Mouse (Mus musculus) midbrain, embryonic 14.5 days (tissue): ENCODE measurements around the gene Ikzf1. TPM values are rescaled to one million over a fixed set of nuclear protein-coding genes. Genes with fewer than 3 reads are reported as not detected.

Source experiments
- ATAC-seq: fragments of 200-750 bp; cut with Nextera tagmentation; 2 replicates; pipeline ENCODE4 v1.8.0; 2017; ENCODE audit warnings: moderate number of reproducible peaks, moderate library complexity; ENCODE audit not compliant: low FRiP score, low TSS enrichment
- DNase-seq: peaks from one replicate; pipeline ENCODE4 v3.0.0-alpha.2; 2015
- H3K27ac ChIP-seq: fragments of 300-500 bp; sonication (generic); replicated peaks from 2 replicates; pipeline ENCODE4 v1.5.1; 2014; ENCODE audit warnings: mild to moderate bottlenecking, low read depth, low read length, moderate library complexity
- H3K27me3 ChIP-seq: fragments of 300-500 bp; sonication (generic); 2 replicates; pipeline ENCODE4 v1.6.1; 2014; ENCODE audit warnings: low read length, control low read depth, mixed read lengths; ENCODE audit not compliant: control insufficient read depth, insufficient read depth
- H3K36me3 ChIP-seq: fragments of 300-500 bp; sonication (generic); 2 replicates; pipeline ENCODE4 v1.6.1; 2014; ENCODE audit warnings: low read length, control low read depth; ENCODE audit not compliant: control insufficient read depth, insufficient read depth
- H3K4me1 ChIP-seq: fragments of 300-500 bp; sonication (generic); 2 replicates; pipeline ENCODE4 v1.6.1; 2014; ENCODE audit warnings: mild to moderate bottlenecking, antibody characterized with exemption, low read length, control low read depth; ENCODE audit not compliant: control insufficient read depth, insufficient read depth
- H3K4me2 ChIP-seq: fragments of 300-500 bp; sonication (generic); 2 replicates; pipeline ENCODE4 v1.6.1; 2014; ENCODE audit warnings: mild to moderate bottlenecking, low read length, moderate library complexity
- H3K4me3 ChIP-seq: fragments of 300-500 bp; sonication (generic); replicated peaks from 2 replicates; pipeline ENCODE4 v1.5.1; 2014; ENCODE audit warnings: low read depth, low read length
- H3K9ac ChIP-seq: fragments of 300-500 bp; sonication (generic); replicated peaks from 2 replicates; pipeline ENCODE4 v1.6.1; 2014; ENCODE audit warnings: mild to moderate bottlenecking, low read length, moderate library complexity
- H3K9me3 ChIP-seq: fragments of 300-500 bp; sonication (generic); 2 replicates; pipeline ENCODE4 v1.6.1; 2016; ENCODE audit warnings: low read length, control low read depth, mixed read lengths; ENCODE audit not compliant: control insufficient read depth
- WGBS: fragments of 180-500 bp; shearing (Covaris S2); extraction: QIAGEN DNeasy Blood & Tissue Kit; methylation state at CpG from one replicate; pipeline ENCODE4 v1.1.7; 2014; 5-methylcytosine and 5-hydroxymethylcytosine counted together
- polyA plus RNA-seq: library from polyadenylated mRNA; unstranded; fragments of >200 nt; fragmentation: Nextera tagmentation; extraction: Ambion mirVana; gene quantifications from 2 replicates; pipeline ENCODE4 v1.2.1, GENCODE M21; 2014

Ikzf1 gene
- polyA plus RNA-seq, 1 experiment from 2014 or later: 2.6 TPM

DNA sequence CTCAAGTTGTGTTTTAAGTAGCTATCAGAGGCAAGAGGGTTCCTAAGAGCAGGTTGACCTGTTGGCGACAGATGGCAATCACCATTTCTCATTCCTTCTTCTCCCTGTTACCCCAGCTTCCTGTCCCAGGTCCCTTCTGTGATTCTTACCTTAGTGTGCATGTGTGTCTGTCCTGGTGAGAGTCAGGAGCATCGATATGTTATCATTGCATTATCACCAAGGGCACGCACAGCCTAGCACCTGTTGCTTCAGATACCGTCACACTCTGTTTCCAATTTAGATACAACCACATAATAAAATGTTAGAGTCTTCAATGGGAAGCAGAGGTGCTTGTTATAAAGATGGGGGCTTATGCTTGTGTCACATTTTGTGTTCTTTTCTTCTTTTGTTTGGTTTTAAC lies 87.4 kb downstream of the Ikzf1 start:
- Histone ChIP-seq H3K4me1 (no peaks in the 10 kb centered on the region), H3K4me2 (no peak overlapping the region), H3K36me3 (no peaks in the 10 kb centered on the region), H3K9me3 (no peaks in the 10 kb centered on the region), H3K27ac (no peak overlapping the region), H3K27me3 (no peaks in the 10 kb centered on the region), H3K4me3 (no peak overlapping the region), H3K9ac (no peak overlapping the region)
- WGBS: 97% methylated on average over 4 of the region's 4 CpGs
- no peak for ATAC-seq
- no peak for DNase-seq

DNA sequence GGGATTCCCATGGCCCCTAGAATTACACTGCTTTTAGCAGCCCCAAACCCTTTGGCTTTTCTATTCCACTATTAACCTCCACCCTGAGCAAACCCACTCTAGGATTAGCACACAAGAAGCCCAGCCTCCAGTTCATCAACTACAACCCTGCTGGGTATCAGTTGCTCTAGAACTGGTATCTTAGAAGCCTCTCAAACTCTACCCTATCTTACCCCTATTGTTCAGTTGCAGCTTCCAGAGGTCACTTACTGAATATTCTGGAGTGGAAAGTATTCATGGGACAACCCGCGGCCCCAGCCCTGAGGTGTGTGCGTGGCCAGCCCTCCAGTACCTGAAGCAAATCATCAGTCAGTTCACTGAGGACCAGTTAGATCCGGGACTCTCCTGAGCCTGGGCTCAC lies 89.6 kb downstream of the Ikzf1 start:
- H3K27me3 ChIP-seq: no peaks in the 10 kb centered on the region
- H3K4me1 ChIP-seq: no peaks in the 10 kb centered on the region
- DNase-seq: no peak
- no peaks in the 10 kb centered on the region for H3K9me3 ChIP-seq
- no peak for ATAC-seq
- no peak overlapping the region for H3K27ac ChIP-seq
- WGBS: 93% methylated on average over 4 of the region's 4 CpGs
- no peaks in the 10 kb centered on the region for H3K36me3 ChIP-seq
- H3K4me3 ChIP-seq: no peak overlapping the region
- no peak overlapping the region for H3K9ac ChIP-seq
- no peak overlapping the region for H3K4me2 ChIP-seq

DNA sequence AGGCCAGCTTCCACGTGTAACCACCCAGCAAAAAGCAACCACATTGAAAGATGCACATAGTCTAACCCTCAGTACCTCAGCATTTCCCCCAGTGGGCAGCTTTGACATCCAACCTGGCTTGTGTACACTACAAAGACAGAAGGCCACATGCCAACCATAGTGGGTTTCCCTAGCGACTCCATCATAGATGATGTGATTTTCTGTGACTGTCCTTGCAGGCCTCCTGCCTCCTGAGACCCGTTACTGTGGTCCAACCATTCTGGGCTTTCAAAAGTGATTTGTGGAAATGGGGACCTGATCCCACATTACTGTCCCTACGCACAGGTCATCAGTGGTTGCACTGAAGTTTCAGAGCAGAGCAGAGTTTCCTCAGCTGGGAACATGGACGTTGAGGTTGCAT lies 90.1 kb downstream of the Ikzf1 start:
- no peaks in the 10 kb centered on the region for H3K36me3 ChIP-seq
- 88% methylated on average over 5 of the region's 5 CpGs for WGBS
- no peak for DNase-seq
- H3K27ac ChIP-seq: no peak overlapping the region
- ATAC-seq: no peak
- no peak overlapping the region for H3K9ac ChIP-seq
- no peaks in the 10 kb centered on the region for H3K27me3 ChIP-seq
- no peaks in the 10 kb centered on the region for H3K9me3 ChIP-seq
- no peaks in the 10 kb centered on the region for H3K4me1 ChIP-seq
- no peak overlapping the region for H3K4me3 ChIP-seq
- no peak overlapping the region for H3K4me2 ChIP-seq

DNA sequence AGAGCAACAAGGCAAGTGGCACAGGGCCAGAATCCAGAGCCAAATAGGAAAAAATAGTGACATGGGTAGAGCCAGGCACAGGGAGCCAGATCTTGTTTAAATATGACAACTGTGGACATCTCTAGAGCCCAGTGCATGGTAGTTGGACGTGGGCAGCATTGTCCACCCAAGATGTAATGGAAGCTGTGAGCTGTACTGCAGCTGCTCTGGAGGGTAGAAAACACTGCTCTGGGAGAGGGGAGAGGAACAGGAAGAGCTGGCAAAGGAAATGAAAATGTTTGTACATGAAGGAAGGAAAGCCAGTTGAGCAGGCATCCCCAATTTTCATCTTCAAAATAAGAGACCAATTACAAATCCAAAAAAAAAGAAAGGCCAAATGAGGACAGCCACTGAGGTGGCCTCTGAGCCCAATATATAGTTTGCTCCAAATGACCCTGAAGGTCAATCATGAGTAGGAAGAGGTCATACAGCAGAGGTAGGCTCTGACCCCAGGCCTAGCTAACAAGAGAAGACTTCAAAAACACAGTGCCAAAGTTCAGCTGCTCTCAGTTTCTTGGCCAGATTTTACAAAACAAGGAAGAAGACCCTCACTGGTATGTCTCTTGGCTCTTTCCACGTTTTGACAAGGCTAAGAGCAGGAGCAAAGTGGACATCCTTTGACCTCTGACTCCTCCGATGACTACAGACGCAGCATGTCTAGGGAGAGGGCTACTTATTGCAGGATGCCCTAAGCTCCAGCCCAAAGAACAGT lies 91.4 kb downstream of the Ikzf1 start:
- DNase-seq (no peak), ATAC-seq (no peak)
- Histone ChIP-seq H3K4me3 (no peak overlapping the region), H3K27ac (no peak overlapping the region), H3K4me1 (no peaks in the 10 kb centered on the region), H3K9ac (no peak overlapping the region), H3K4me2 (no peak overlapping the region), H3K9me3 (no peaks in the 10 kb centered on the region), H3K27me3 (no peaks in the 10 kb centered on the region), H3K36me3 (no peaks in the 10 kb centered on the region)
- 77% methylated on average over 4 of the region's 4 CpGs for WGBS

DNA sequence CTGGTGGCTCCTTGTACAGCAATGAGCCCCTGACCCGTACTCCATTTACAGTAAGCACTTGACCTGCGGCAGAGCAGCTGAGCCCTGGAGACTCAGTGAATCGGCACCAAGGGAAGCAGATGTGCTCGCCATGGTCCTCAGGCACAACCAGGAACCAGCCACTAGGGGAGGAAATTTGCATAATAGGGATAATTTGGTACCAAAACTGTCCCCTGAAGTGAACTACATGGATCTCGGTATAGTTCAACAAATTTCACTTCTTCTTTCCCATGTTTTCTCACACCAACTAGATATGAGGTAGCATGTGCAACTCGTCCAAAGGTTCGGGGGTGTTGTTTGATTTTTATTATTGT lies 92.0 kb downstream of the Ikzf1 start:
- H3K4me3 ChIP-seq: no peak overlapping the region
- ATAC-seq (no peak), DNase-seq (no peak)
- no peaks in the 10 kb centered on the region for H3K9me3 ChIP-seq
- no peaks in the 10 kb centered on the region for H3K36me3 ChIP-seq
- no peak overlapping the region for H3K4me2 ChIP-seq
- H3K27ac ChIP-seq: no peak overlapping the region
- no peaks in the 10 kb centered on the region for H3K4me1 ChIP-seq
- H3K27me3 ChIP-seq: no peaks in the 10 kb centered on the region
- H3K9ac ChIP-seq: no peak overlapping the region
- 89% methylated on average over 7 of the region's 7 CpGs for WGBS

DNA sequence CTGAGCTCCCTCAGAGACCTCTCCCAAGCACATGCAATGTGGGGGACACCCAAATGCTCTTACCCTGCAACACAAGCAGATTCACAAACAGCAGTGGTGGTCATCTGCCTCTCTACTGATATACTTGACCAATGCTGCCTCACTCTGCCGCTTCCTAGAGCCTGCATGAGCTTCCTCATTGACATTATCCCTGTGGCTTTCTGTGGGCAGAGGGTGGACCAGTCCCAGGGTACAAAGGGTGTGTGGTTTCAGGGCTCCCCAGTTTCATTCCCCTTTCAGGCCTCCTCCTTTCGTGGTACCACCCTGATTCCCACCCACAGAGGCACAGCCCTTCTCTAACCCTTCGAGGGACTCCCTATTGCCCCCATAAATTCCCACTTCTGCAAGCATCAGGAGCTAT lies 92.4 kb downstream of the Ikzf1 start:
- DNase-seq (no peak), ATAC-seq (no peak)
- H3K4me3 ChIP-seq: no peak overlapping the region
- no peaks in the 10 kb centered on the region for H3K36me3 ChIP-seq
- H3K9ac ChIP-seq: no peak overlapping the region
- H3K4me2 ChIP-seq: no peak overlapping the region
- no peaks in the 10 kb centered on the region for H3K9me3 ChIP-seq
- WGBS: 80% methylated on average over 3 of the region's 3 CpGs
- no peaks in the 10 kb centered on the region for H3K4me1 ChIP-seq
- no peak overlapping the region for H3K27ac ChIP-seq
- H3K27me3 ChIP-seq: no peaks in the 10 kb centered on the region

DNA sequence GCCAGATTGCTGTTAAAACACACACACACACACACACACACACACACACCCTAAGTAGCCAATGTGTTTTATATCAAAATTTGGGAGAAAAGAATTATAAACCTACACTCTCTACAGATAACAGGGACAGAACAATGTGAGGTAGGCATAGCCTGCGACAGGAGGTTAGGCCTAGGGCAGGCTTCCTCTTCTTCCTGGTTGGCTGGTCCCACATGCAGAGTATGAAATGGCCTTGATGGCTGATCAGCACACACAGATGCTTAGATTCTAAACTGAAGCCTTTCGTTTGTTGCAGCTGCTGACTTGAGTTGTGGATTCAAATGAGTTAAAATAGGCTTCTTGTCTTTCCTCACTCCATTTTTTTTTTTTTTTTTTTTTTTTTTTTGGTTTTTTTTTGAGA lies 93.0 kb downstream of the Ikzf1 start:
- DNase-seq: no peak
- 86% methylated on average over 2 of the region's 2 CpGs for WGBS
- H3K4me1 ChIP-seq: no peaks in the 10 kb centered on the region
- H3K9me3 ChIP-seq: no peaks in the 10 kb centered on the region
- ATAC-seq: no peak
- H3K4me2 ChIP-seq: no peak overlapping the region
- no peaks in the 10 kb centered on the region for H3K36me3 ChIP-seq
- H3K27me3 ChIP-seq: no peaks in the 10 kb centered on the region
- no peak overlapping the region for H3K9ac ChIP-seq
- H3K4me3 ChIP-seq: no peak overlapping the region
- no peak overlapping the region for H3K27ac ChIP-seq

DNA sequence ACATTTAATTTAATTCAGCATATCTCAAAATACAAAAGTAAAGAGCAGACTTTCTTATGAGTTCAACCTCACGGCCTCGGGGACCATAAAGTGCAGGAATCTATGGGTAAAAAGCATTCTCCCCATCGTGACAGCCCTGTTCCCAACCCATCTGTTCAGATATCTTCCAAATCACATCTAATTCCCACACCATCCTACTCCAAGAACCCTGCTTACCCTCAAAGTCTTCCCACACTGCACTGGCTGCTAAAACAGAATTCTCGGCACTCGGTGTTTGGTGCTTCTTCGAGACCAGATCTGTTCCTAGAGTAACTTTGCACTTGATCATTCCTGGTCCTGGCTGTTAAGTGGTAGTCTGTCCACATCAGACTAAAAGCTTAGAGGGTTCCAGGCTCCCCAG lies 93.5 kb downstream of the Ikzf1 start:
- Histone ChIP-seq H3K27ac (no peak overlapping the region), H3K9me3 (no peaks in the 10 kb centered on the region), H3K4me1 (no peaks in the 10 kb centered on the region), H3K4me2 (no peak overlapping the region), H3K9ac (no peak overlapping the region), H3K4me3 (no peak overlapping the region), H3K36me3 (no peaks in the 10 kb centered on the region), H3K27me3 (no peaks in the 10 kb centered on the region)
- WGBS: 94% methylated on average over 6 of the region's 6 CpGs
- ATAC-seq (no peak), DNase-seq (no peak)

DNA sequence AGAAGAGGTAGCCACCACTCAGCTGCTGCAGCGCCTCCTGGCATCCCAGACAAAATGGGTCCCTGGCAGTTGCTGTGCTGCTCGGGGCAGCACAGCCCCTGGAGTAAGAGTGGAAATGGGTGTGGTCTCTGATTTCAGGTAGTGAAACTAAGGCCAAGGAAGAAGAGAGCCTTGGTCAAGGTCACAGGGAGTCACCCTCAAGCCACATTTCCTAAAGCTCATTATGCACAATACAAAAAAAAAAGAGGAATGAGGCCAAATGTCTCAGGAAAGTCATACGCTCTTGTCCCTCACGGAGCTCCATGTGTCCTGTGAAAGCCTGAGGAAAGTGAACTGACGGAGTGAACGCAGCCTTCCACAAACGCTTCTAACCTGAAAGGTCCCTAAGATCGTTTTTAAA lies 96.9 kb downstream of the Ikzf1 start:
- no peak for ATAC-seq
- WGBS: 82% methylated on average over 8 of the region's 8 CpGs
- H3K9ac ChIP-seq: no peak overlapping the region
- no peaks in the 10 kb centered on the region for H3K9me3 ChIP-seq
- no peaks in the 10 kb centered on the region for H3K27me3 ChIP-seq
- no peaks in the 10 kb centered on the region for H3K4me1 ChIP-seq
- H3K36me3 ChIP-seq: no peaks in the 10 kb centered on the region
- no peak overlapping the region for H3K4me2 ChIP-seq
- H3K27ac ChIP-seq: no peak overlapping the region
- H3K4me3 ChIP-seq: no peak overlapping the region
- no peak for DNase-seq
